Mouse (Mus musculus): ENCODE measurements around the gene Myrip. TPM values are rescaled to one million over a fixed set of nuclear protein-coding genes. Genes with fewer than 3 reads are reported as not detected.

The Myrip gene
- polyA plus RNA-seq, 2 experiments: 0.37 to 0.73 TPM

DNA sequence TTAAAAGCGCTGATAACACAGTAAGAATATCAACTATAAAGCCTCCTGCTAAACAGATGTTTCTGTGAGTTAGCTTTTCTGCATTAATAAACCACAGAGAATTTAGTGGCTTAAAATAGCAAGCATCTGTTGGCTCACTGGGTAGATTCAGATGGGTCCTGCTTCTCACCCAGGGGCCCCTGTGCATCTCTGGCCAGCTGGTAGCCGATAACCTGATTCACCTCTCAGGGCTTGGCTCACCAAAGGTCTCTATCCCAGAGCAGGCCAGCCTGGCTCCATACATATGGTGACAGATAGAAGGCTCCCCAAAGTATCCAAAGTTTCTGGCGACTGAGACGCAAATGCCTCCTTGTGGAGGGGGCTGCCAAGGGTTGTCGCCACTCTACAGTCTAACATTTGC, 115.4 kb downstream of the Myrip start:
- Histone ChIP-seq H3K4me3 (replicated peaks; ENCODE audit: low read length) (no peak overlapping the region), H3K4me1 (ENCODE audit: control insufficient read depth, insufficient read depth, low read length) (no peaks in the 10 kb centered on the region), H3K27ac (replicated peaks; ENCODE audit: low read depth, low read length) (no peak overlapping the region), H3K27me3 (ENCODE audit: control insufficient read depth, insufficient read depth, low read length) (no peaks in the 10 kb centered on the region), H3K4me2 (replicated peaks; ENCODE audit: low read depth, low read length, severe bottlenecking) (no peak overlapping the region), H3K36me3 (ENCODE audit: control insufficient read depth, insufficient read depth, low read length) (no peaks in the 10 kb centered on the region), H3K9me3 (ENCODE audit: control insufficient read depth, low read length) (no peaks in the 10 kb centered on the region), H3K9ac (ENCODE audit: low read depth, low read length, severe bottlenecking) (no peak overlapping the region)
- no peak for ATAC-seq (ENCODE audit: low FRiP score, low read depth)
- WGBS: 85% methylated on average over 5 of the region's 5 CpGs
- TF ChIP-seq POLR2A (IDR thresholded peaks at IDR 0.05; ENCODE audit: borderline replicate concordance, extremely low read depth, insufficient read depth, insufficient read length): no peak
- peak; percentile 12 for DNase-seq (ENCODE audit: low spot score)

GRCm38 (mm10) chr9:120418582-120418981, 117.3 kb downstream of the Myrip start:
- Histone ChIP-seq H3K4me1 (ENCODE audit: control insufficient read depth, insufficient read depth, low read length) (no peaks in the 10 kb centered on the region), H3K27me3 (ENCODE audit: control insufficient read depth, insufficient read depth, low read length) (no peaks in the 10 kb centered on the region), H3K27ac (replicated peaks; ENCODE audit: low read depth, low read length) (no peak overlapping the region), H3K4me3 (replicated peaks; ENCODE audit: low read length) (no peak overlapping the region), H3K36me3 (ENCODE audit: control insufficient read depth, insufficient read depth, low read length) (no peaks in the 10 kb centered on the region), H3K4me2 (replicated peaks; ENCODE audit: low read depth, low read length, severe bottlenecking) (no peak overlapping the region), H3K9me3 (ENCODE audit: control insufficient read depth, low read length) (no peaks in the 10 kb centered on the region), H3K9ac (ENCODE audit: low read depth, low read length, severe bottlenecking) (no peak overlapping the region)
- no peak for ATAC-seq (ENCODE audit: low FRiP score, low read depth)
- WGBS: 74% methylated on average over 7 of the region's 7 CpGs
- no peak for TF ChIP-seq POLR2A (IDR thresholded peaks at IDR 0.05; ENCODE audit: borderline replicate concordance, extremely low read depth, insufficient read depth, insufficient read length)
- DNase-seq (ENCODE audit: low spot score): no peak

- no peak for TF ChIP-seq POLR2A (IDR thresholded peaks at IDR 0.05; ENCODE audit: borderline replicate concordance, extremely low read depth, insufficient read depth, insufficient read length)
- no peaks in the 10 kb centered on the region for H3K4me1 ChIP-seq (ENCODE audit: control insufficient read depth, insufficient read depth, low read length)
- DNase-seq (ENCODE audit: low spot score) (no peak), ATAC-seq (ENCODE audit: low FRiP score, low read depth) (no peak)
- no peaks in the 10 kb centered on the region for H3K27me3 ChIP-seq (ENCODE audit: control insufficient read depth, insufficient read depth, low read length)
- H3K36me3 ChIP-seq (ENCODE audit: control insufficient read depth, insufficient read depth, low read length): no peaks in the 10 kb centered on the region
- no peak overlapping the region for H3K9ac ChIP-seq (ENCODE audit: low read depth, low read length, severe bottlenecking)
- H3K4me2 ChIP-seq (replicated peaks; ENCODE audit: low read depth, low read length, severe bottlenecking): no peak overlapping the region
- 65% methylated on average over 7 of the region's 7 CpGs for WGBS
- H3K27ac ChIP-seq (replicated peaks; ENCODE audit: low read depth, low read length): no peak overlapping the region
- H3K4me3 ChIP-seq (replicated peaks; ENCODE audit: low read length): no peak overlapping the region
- no peaks in the 10 kb centered on the region for H3K9me3 ChIP-seq (ENCODE audit: control insufficient read depth, low read length)
Measured at GRCm38 (mm10) chr9:120424567-120424966, 123.3 kb downstream of the Myrip start.

GRCm38 (mm10) chr9:120425768-120426167, 124.5 kb downstream of the Myrip start:
- WGBS: 33% methylated on average over 5 of the region's 5 CpGs
- DNase-seq (ENCODE audit: low spot score): peak; percentile 72
- H3K9me3 ChIP-seq (ENCODE audit: control insufficient read depth, low read length): no peaks in the 10 kb centered on the region
- no peak overlapping the region for H3K4me3 ChIP-seq (replicated peaks; ENCODE audit: low read length)
- TF ChIP-seq POLR2A (IDR thresholded peaks at IDR 0.05; ENCODE audit: borderline replicate concordance, extremely low read depth, insufficient read depth, insufficient read length): no peak
- no peak overlapping the region for H3K27ac ChIP-seq (replicated peaks; ENCODE audit: low read depth, low read length)
- no peak for ATAC-seq (ENCODE audit: low FRiP score, low read depth)
- H3K36me3 ChIP-seq (ENCODE audit: control insufficient read depth, insufficient read depth, low read length): no peaks in the 10 kb centered on the region
- H3K27me3 ChIP-seq (ENCODE audit: control insufficient read depth, insufficient read depth, low read length): no peaks in the 10 kb centered on the region
- H3K4me2 ChIP-seq (replicated peaks; ENCODE audit: low read depth, low read length, severe bottlenecking): no peak overlapping the region
- H3K4me1 ChIP-seq (ENCODE audit: control insufficient read depth, insufficient read depth, low read length): no peaks in the 10 kb centered on the region
- no peak overlapping the region for H3K9ac ChIP-seq (ENCODE audit: low read depth, low read length, severe bottlenecking)

DNA sequence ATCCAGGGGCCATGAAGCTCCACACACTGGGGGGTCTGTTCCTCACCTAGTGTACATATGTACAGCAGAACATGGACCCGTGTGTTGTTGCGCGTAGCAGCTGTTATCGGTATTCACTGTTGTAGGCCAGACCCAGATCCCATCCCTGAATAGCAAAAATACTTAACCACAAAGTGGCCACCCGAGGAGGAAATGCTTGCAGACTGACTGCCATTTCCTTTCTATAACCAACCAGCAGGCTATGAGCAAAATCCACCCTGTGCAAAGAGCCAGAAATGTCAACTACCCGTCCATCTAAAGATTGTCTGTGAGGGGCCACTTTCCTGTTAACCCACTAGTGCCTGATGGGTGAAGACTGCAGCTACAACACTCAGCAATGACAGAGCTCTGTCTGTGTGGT, 126.9 kb downstream of the Myrip start:
- no peak overlapping the region for H3K9ac ChIP-seq (ENCODE audit: low read depth, low read length, severe bottlenecking)
- no peaks in the 10 kb centered on the region for H3K9me3 ChIP-seq (ENCODE audit: control insufficient read depth, low read length)
- no peak for TF ChIP-seq POLR2A (IDR thresholded peaks at IDR 0.05; ENCODE audit: borderline replicate concordance, extremely low read depth, insufficient read depth, insufficient read length)
- no peak overlapping the region for H3K27ac ChIP-seq (replicated peaks; ENCODE audit: low read depth, low read length)
- H3K4me3 ChIP-seq (replicated peaks; ENCODE audit: low read length): no peak overlapping the region
- H3K4me1 ChIP-seq (ENCODE audit: control insufficient read depth, insufficient read depth, low read length): no peaks in the 10 kb centered on the region
- no peak overlapping the region for H3K4me2 ChIP-seq (replicated peaks; ENCODE audit: low read depth, low read length, severe bottlenecking)
- H3K27me3 ChIP-seq (ENCODE audit: control insufficient read depth, insufficient read depth, low read length): no peaks in the 10 kb centered on the region
- no peak for DNase-seq (ENCODE audit: low spot score)
- no peaks in the 10 kb centered on the region for H3K36me3 ChIP-seq (ENCODE audit: control insufficient read depth, insufficient read depth, low read length)
- 56% methylated on average over 6 of the region's 6 CpGs for WGBS
- no peak for ATAC-seq (ENCODE audit: low FRiP score, low read depth)

DNA sequence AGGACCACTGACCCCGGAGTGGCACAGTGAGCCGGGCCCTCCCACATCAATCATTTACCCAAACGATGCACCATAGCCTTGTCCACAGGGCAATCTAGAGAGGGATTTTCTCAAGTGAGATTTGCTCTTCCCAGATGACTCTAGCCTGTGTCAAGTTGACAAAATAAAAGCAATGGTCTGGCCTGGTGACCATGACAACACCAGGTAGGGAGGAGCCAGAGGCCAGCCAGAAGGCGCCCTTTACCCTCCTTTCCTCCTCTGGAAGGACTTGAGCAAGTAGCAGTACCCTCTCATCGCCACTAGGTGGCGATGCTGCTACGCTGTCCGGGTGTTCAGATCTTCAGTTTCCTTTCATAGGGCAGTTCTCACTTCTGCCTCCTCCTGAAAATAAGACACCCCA, 132.4 kb downstream of the Myrip start:
- WGBS: 35% methylated on average over 8 of the region's 8 CpGs
- H3K4me2 ChIP-seq (replicated peaks; ENCODE audit: low read depth, low read length, severe bottlenecking): no peak overlapping the region

More for the DNA sequence above, 132.4 kb downstream of the Myrip start:
- H3K27me3 ChIP-seq (ENCODE audit: control insufficient read depth, insufficient read depth, low read length): no peaks in the 10 kb centered on the region
- TF ChIP-seq POLR2A (IDR thresholded peaks at IDR 0.05; ENCODE audit: borderline replicate concordance, extremely low read depth, insufficient read depth, insufficient read length): peak; percentile 70; the same call in 1 of the 2 replicates
- no peak overlapping the region for H3K9ac ChIP-seq (ENCODE audit: low read depth, low read length, severe bottlenecking)
- no peaks in the 10 kb centered on the region for H3K36me3 ChIP-seq (ENCODE audit: control insufficient read depth, insufficient read depth, low read length)
- H3K4me1 ChIP-seq (ENCODE audit: control insufficient read depth, insufficient read depth, low read length): no peaks in the 10 kb centered on the region
- ATAC-seq (ENCODE audit: low FRiP score, low read depth): peak; percentile 58; the same call in 1 of the 2 replicates
- H3K27ac ChIP-seq (replicated peaks; ENCODE audit: low read depth, low read length): no peak overlapping the region
- H3K9me3 ChIP-seq (ENCODE audit: control insufficient read depth, low read length): no peaks in the 10 kb centered on the region
- DNase-seq (ENCODE audit: low spot score): peak; percentile 50
- H3K4me3 ChIP-seq (replicated peaks; ENCODE audit: low read length): no peak overlapping the region

Data from limb, embryonic 14.5 days (tissue).